Mouse (Mus musculus): ENCODE measurements at regions not wholly inside any gene's neighbourhood (a gene's known extent, or its start where the extent isn't known, plus 50 kb on each side); places are given as distances from the start of the nearest gene placed in this dataset.

GRCm38 (mm10) chr1:149010767-149011166, 950.3 kb downstream of the Pla2g4a start:
- no peak for DNase-seq (ENCODE audit: extremely low read depth)
- dilution Hi-C loops (cut with MboI; ENCODE audit: extremely low pct_ligation_motif_present, extremely low pct_unique_long_range_greater_than_20kb, low sequenced_read_pairs), result no loop called here
- in situ Hi-C loops (cut with MboI; ENCODE audit: low pct_ligation_motif_present, low pct_unique_long_range_greater_than_20kb, low sequenced_read_pairs), result no loop called here
- peaks cover 14% of the 10 kb centered on the region for H3K9me3 ChIP-seq (replicated peaks; ENCODE audit: low read length)
- H3K27ac ChIP-seq (ENCODE audit: insufficient read depth, low read depth), result no peak overlapping the region
- no peak overlapping the region for H3K4me2 ChIP-seq (ENCODE audit: insufficient read depth, low read depth, poor library complexity, severe bottlenecking)
- no peak overlapping the region for H3K9ac ChIP-seq (ENCODE audit: insufficient read depth, low read depth)
- no peaks in the 10 kb centered on the region for H3K79me2 ChIP-seq (replicated peaks; ENCODE audit: control insufficient read depth, extremely low read depth, insufficient read depth, poor library complexity, severe bottlenecking)
- no peaks in the 10 kb centered on the region for H3K27me3 ChIP-seq (replicated peaks)
- no peaks in the 10 kb centered on the region for H3K36me3 ChIP-seq (replicated peaks in 1 of 2; ENCODE audit: control insufficient read depth in 1 of 2, insufficient read depth in 1 of 2, low read length in 1 of 2)
- H3K4me1 ChIP-seq (ENCODE audit: control insufficient read depth in 1 of 2, insufficient read depth in 2 of 2), result no peaks in the 10 kb centered on the region
- H3K4me3 ChIP-seq (replicated peaks in 1 of 3; ENCODE audit: low read depth in 2 of 3, low read length in 2 of 3, poor library complexity in 1 of 3), result no peak overlapping the region
- no peak for TF ChIP-seq ZNF384 (IDR thresholded peaks at IDR 0.05; ENCODE audit: low read depth, low read length)

GRCm38 (mm10) chr1:149000092-149000491, 961.0 kb downstream of the Pla2g4a start:
- H3K9me3 ChIP-seq (replicated peaks; ENCODE audit: low read length), result peaks cover 23% of the 10 kb centered on the region
- DNase-seq (ENCODE audit: extremely low read depth), result no peak
- no peaks in the 10 kb centered on the region for H3K27me3 ChIP-seq (replicated peaks)
- H3K79me2 ChIP-seq (replicated peaks; ENCODE audit: control insufficient read depth, extremely low read depth, insufficient read depth, poor library complexity, severe bottlenecking), result no peaks in the 10 kb centered on the region
- H3K9ac ChIP-seq (ENCODE audit: insufficient read depth, low read depth), result no peak overlapping the region
- in situ Hi-C loops (cut with MboI; ENCODE audit: low pct_ligation_motif_present, low pct_unique_long_range_greater_than_20kb, low sequenced_read_pairs) (no loop called here), dilution Hi-C loops (cut with MboI; ENCODE audit: extremely low pct_ligation_motif_present, extremely low pct_unique_long_range_greater_than_20kb, low sequenced_read_pairs) (no loop called here)
- no peak overlapping the region for H3K4me3 ChIP-seq (replicated peaks in 1 of 3; ENCODE audit: low read depth in 2 of 3, low read length in 2 of 3, poor library complexity in 1 of 3)
- H3K4me2 ChIP-seq (ENCODE audit: insufficient read depth, low read depth, poor library complexity, severe bottlenecking), result no peak overlapping the region
- no peak overlapping the region for H3K27ac ChIP-seq (ENCODE audit: insufficient read depth, low read depth)
- no peaks in the 10 kb centered on the region for H3K36me3 ChIP-seq (replicated peaks in 1 of 2; ENCODE audit: control insufficient read depth in 1 of 2, insufficient read depth in 1 of 2, low read length in 1 of 2)
- TF ChIP-seq SMC3 (IDR thresholded peaks at IDR 0.05; ENCODE audit: low read depth, low read length), result no peak
- TF ChIP-seq ELF1 (IDR thresholded peaks at IDR 0.05; ENCODE audit: low read depth, low read length), result no peak
- no peak for TF ChIP-seq MAFK (IDR thresholded peaks at IDR 0.05; ENCODE audit: insufficient replicate concordance, low read length)
- TF ChIP-seq MXI1 (IDR thresholded peaks at IDR 0.05; ENCODE audit: low read depth, low read length), result no peak
- no peak for TF ChIP-seq MYC (IDR thresholded peaks at IDR 0.05; ENCODE audit: low read depth, low read length)
- TF ChIP-seq CHD1 (IDR thresholded peaks at IDR 0.05; ENCODE audit: low read depth, low read length), result no peak
- no peak for TF ChIP-seq USF2 (conservative IDR thresholded peaks at IDR 0.05; ENCODE audit: low read depth, low read length)
- no peak for TF ChIP-seq ETS1 (conservative IDR thresholded peaks at IDR 0.05; ENCODE audit: low read depth, low read length)
- TF ChIP-seq JUND (conservative IDR thresholded peaks at IDR 0.05; ENCODE audit: low read depth, low read length), result no peak
- no peak for TF ChIP-seq USF1 (IDR thresholded peaks at IDR 0.05; ENCODE audit: low read depth, low read length)
- TF ChIP-seq HCFC1 (IDR thresholded peaks at IDR 0.05; ENCODE audit: low read depth, low read length), result no peak
- no peak for TF ChIP-seq RCOR1 (conservative IDR thresholded peaks at IDR 0.05; ENCODE audit: low read depth, low read length)
- no peak for TF ChIP-seq RAD21 (IDR thresholded peaks at IDR 0.05; ENCODE audit: low read depth, low read length)
- no peak for TF ChIP-seq IRF4 (IDR thresholded peaks at IDR 0.05; ENCODE audit: low read depth, low read length)
- TF ChIP-seq NRF1 (IDR thresholded peaks at IDR 0.05; ENCODE audit: low read depth, low read length), result no peak
- TF ChIP-seq UBTF (IDR thresholded peaks at IDR 0.05; ENCODE audit: low read depth, low read length), result no peak
- TF ChIP-seq JUN (IDR thresholded peaks at IDR 0.05; ENCODE audit: insufficient read depth, low read depth, low read length), result no peak
- no peak for TF ChIP-seq BHLHE40 (IDR thresholded peaks at IDR 0.05; ENCODE audit: low read depth, low read length)
- H3K4me1 ChIP-seq (ENCODE audit: control insufficient read depth in 1 of 2, insufficient read depth in 2 of 2), result no peaks in the 10 kb centered on the region
